Mouse (Mus musculus) neural tube, embryonic 13.5 days (tissue): ENCODE data around the gene Amn1. TPM values are rescaled to one million over a fixed set of nuclear protein-coding genes. Genes with fewer than 3 reads are reported as not detected.
"Not testable (repeated sequence)": the region's sequence is repeated elsewhere in the genome, so short reads cannot be mapped to it uniquely, and the experiment has no call there.

Experiments used
- ATAC-seq: fragments of 200-750 bp; cut with Nextera tagmentation; 2 replicates; pipeline ENCODE4 v1.8.0; 2017; ENCODE audit warnings: low read depth, mild to moderate bottlenecking, moderate TSS enrichment, moderate library complexity
- H3K27ac ChIP-seq: fragments of 300-500 bp; sonication (generic); replicated peaks from 2 replicates; pipeline ENCODE4 v1.5.1; 2015; ENCODE audit warnings: moderate library complexity, mild to moderate bottlenecking, inconsistent platforms
- H3K27me3 ChIP-seq: fragments of 300-500 bp; sonication (generic); 2 replicates; pipeline ENCODE4 v1.6.1; 2015; ENCODE audit warnings: mild to moderate bottlenecking, inconsistent platforms
- H3K36me3 ChIP-seq: fragments of 300-500 bp; sonication (generic); 2 replicates; pipeline ENCODE4 v1.6.1; 2015; ENCODE audit warnings: mild to moderate bottlenecking, inconsistent platforms
- H3K4me1 ChIP-seq: fragments of 300-500 bp; sonication (generic); replicated peaks from 2 replicates; pipeline ENCODE4 v1.6.1; 2015; ENCODE audit warnings: inconsistent platforms
- H3K4me2 ChIP-seq: fragments of 300-500 bp; sonication (generic); 2 replicates; pipeline ENCODE4 v1.6.1; 2015; ENCODE audit warnings: inconsistent platforms, mild to moderate bottlenecking, moderate library complexity
- H3K4me3 ChIP-seq: fragments of 300-500 bp; sonication (generic); 2 replicates; pipeline ENCODE4 v1.5.1; 2015; ENCODE audit warnings: mild to moderate bottlenecking, inconsistent platforms
- H3K9ac ChIP-seq: fragments of 300-500 bp; sonication (generic); 2 replicates; pipeline ENCODE4 v1.6.1; 2015; ENCODE audit warnings: moderate library complexity, mild to moderate bottlenecking, inconsistent platforms
- H3K9me3 ChIP-seq: fragments of 300-500 bp; sonication (generic); 2 replicates; pipeline ENCODE4 v1.6.1; 2016; ENCODE audit warnings: inconsistent platforms
- WGBS: fragments of 180-500 bp; shearing (Covaris S2); methylation state at CpG from one replicate; pipeline ENCODE4 v1.1.7; 2015; 5-methylcytosine and 5-hydroxymethylcytosine counted together
- polyA plus RNA-seq: library from polyadenylated mRNA; unstranded; fragments of >200 nt; fragmentation: Nextera tagmentation; extraction: Ambion mirVana; gene quantifications from 2 replicates; pipeline ENCODE4 v1.2.1, GENCODE M21; 2015

Amn1 gene
- polyA plus RNA-seq, 1 experiment from 2014 or later = 120 TPM

DNA sequence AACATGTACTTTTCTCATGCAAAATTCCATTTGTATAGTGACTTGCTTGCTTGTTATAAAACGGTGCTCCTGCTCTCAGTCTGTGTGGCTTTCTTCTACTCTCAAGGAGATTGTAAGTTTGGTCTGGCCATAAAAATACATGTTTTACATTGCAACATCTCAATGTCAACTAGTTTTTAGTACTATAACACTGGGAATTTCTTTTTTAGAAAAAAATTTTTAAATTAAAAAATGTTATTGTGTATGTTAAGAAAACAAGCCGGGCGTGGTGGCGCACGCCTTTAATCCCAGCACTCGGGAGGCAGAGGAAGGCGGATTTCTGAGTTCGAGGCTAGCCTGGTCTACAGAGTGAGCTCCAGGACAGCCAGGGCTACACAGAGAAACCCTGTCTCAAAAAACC is 58.6 kb downstream of the Amn1 start, which contains the start of gene Gm10203:
Gm10203 (plus strand) TSS at position 301 of the 400 bp plus-strand sequence.
- H3K4me1 ChIP-seq, H3K4me2 ChIP-seq, H3K36me3 ChIP-seq, H3K27me3 ChIP-seq, ATAC-seq, H3K9ac ChIP-seq, H3K27ac ChIP-seq, H3K9me3 ChIP-seq, H3K4me3 ChIP-seq: not testable (repeated sequence)
- 83% methylated on average over 8 of the region's 8 CpGs for WGBS

DNA sequence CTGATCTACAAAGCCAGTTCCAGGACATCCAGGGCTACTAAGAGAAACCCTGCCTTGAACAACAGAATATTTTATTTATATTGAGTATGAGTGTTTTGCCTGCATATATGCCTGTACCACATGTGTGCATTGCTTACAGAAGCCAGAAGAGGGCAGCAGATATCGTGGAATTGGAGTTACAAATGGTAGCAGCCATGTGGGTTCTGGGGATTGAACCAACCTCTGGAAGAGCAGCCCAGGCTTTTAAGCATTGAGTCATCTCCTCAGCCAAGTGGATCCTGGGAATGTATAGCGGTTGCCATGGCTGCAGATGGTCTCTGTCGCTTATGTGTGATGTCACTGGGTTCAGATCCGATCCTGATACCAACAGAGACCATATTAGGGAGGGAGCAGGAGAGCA is 61.8 kb downstream of the Amn1 start:
- Histone ChIP-seq H3K27me3 (no peaks in the 10 kb centered on the region), H3K27ac (no peak overlapping the region), H3K4me1 (no peaks in the 10 kb centered on the region; the same call in 1 of the 2 replicates), H3K4me2 (no peak overlapping the region), H3K9me3 (no peaks in the 10 kb centered on the region), H3K4me3 (no peak overlapping the region), H3K9ac (no peak overlapping the region), H3K36me3 (no peaks in the 10 kb centered on the region)
- no peak for ATAC-seq
- WGBS = 75% methylated on average over 4 of the region's 4 CpGs

DNA sequence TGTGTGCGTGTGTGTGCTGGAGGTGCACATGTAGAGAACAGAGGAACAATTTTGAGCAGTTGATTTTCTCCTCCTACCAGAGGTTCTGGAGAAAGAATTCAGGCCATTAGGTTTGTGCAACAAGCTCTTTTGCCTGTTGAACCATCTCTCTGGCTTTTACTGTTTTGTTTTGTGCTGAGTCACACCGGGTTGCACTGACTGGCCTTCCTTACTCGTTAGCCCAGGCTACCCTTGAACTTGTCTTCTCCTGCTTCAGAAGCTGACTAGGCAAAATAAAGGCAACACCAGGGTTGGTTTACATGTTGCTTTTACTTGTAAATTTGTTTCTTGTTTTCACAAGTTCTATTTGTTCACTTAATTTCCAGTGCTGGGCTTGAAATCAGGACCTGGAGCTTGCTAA is 65.5 kb downstream of the Amn1 start:
- Histone ChIP-seq H3K9me3 (no peaks in the 10 kb centered on the region), H3K9ac (no peak overlapping the region), H3K27me3 (no peaks in the 10 kb centered on the region), H3K36me3 (no peaks in the 10 kb centered on the region), H3K4me1 (no peaks in the 10 kb centered on the region), H3K27ac (no peak overlapping the region), H3K4me2 (no peak overlapping the region), H3K4me3 (no peak overlapping the region)
- WGBS = 86% methylated on average over 3 of the region's 3 CpGs
- no peak for ATAC-seq

DNA sequence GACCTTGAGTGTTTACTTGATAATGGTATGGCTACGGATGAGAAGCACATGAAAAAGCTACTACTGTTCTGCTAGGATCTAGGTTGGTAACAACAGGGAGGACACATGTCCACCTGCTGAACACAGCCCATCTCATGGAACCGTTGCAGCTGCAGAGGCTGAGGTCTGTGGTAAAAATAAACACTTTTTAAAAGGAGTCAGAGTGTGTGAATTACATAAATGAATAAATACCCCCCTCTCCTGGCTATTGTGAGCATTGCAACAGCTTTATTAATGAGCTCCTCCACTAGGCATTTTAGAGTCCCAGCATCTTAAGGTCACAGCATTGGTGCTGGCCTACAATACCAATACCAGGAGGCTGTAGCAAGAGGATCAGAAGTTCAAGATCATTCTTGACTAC is 68.7 kb downstream of the Amn1 start:
- Histone ChIP-seq H3K4me3 (no peak overlapping the region), H3K27me3 (no peaks in the 10 kb centered on the region), H3K9me3 (no peaks in the 10 kb centered on the region), H3K4me2 (no peak overlapping the region), H3K36me3 (no peaks in the 10 kb centered on the region), H3K27ac (no peak overlapping the region), H3K9ac (no peak overlapping the region), H3K4me1 (no peaks in the 10 kb centered on the region)
- peak; percentile 40; the same call in 1 of the 2 replicates for ATAC-seq
- WGBS = 48% methylated on average over 2 of the region's 2 CpGs

DNA sequence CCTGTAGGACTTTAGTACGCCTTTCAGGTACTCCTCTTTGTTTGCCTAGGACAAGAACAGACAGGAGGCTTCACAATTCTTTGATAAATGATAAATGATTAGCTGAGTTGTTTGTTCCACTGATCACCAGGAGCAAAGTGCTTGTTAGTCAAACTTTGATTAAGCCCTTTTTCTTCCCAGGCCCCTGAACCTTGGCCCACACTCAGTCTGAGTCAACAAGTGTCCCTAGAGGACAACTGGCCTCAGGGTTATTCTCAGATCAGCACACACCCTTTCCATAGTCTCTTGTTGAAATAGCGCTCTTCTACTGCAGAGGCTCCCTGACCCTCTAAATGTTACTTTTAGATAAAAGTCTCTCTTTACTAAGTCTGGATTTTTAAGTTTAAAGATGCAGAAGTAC is 69.6 kb downstream of the Amn1 start:
- ATAC-seq = no peak
- WGBS = 63% methylated on average over 2 of the region's 2 CpGs

DNA sequence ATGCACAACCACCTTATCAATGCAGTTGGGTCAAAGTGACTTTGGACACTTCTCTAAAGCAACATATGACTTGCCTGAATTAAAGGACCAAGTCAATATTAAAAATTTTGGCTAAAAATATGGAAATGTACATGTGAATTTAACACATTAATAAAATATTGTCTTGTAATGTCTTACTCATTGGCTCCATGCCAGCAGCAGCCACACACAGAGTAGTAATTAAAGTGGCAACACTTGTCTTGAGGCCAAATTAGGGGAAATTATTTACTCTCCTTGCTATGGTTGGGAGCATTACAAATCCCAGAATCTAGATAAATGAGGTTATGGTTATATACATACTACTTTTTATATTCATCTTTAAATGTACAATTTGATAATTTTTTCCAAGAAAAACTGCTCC is 71.5 kb downstream of the Amn1 start:
- Histone ChIP-seq H3K4me3 (no peak overlapping the region), H3K36me3 (no peaks in the 10 kb centered on the region), H3K9me3 (no peaks in the 10 kb centered on the region), H3K4me2 (no peak overlapping the region), H3K27ac (no peak overlapping the region), H3K4me1 (no peaks in the 10 kb centered on the region), H3K27me3 (no peaks in the 10 kb centered on the region), H3K9ac (no peak overlapping the region)
- ATAC-seq = no peak

More for the DNA sequence above, 69.6 kb downstream of the Amn1 start:
- no peaks in the 10 kb centered on the region for H3K9me3 ChIP-seq
- no peak overlapping the region for H3K9ac ChIP-seq
- no peaks in the 10 kb centered on the region for H3K4me1 ChIP-seq
- H3K36me3 ChIP-seq = no peaks in the 10 kb centered on the region
- no peak overlapping the region for H3K27ac ChIP-seq
- H3K27me3 ChIP-seq = no peaks in the 10 kb centered on the region
- no peak overlapping the region for H3K4me2 ChIP-seq
- H3K4me3 ChIP-seq = no peak overlapping the region

DNA sequence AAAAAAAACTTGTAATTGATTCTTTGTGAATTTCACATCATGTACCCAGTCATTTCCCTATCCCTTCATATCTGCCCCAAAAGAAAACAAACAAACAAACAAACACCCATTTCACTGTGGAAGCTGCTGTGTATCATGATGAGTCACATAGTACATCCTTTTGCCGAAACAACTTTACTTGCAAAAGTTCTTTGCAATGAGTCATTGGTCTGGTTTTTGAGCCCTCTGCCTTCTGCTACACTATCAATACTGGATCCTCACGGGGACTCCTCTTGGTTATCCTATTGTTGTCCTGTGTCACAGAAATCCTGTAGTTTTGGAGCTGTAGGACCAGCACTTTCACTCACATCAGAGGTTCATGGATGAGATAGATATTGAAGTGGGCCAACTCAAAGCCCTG is 79.6 kb downstream of the Amn1 start:
- Histone ChIP-seq H3K9ac (no peak overlapping the region), H3K9me3 (no peaks in the 10 kb centered on the region), H3K36me3 (no peaks in the 10 kb centered on the region), H3K4me2 (no peak overlapping the region), H3K27me3 (no peaks in the 10 kb centered on the region), H3K4me1 (no peaks in the 10 kb centered on the region), H3K27ac (no peak overlapping the region), H3K4me3 (no peak overlapping the region)
- 89% methylated on average over 2 of the region's 2 CpGs for WGBS
- ATAC-seq = no peak

DNA sequence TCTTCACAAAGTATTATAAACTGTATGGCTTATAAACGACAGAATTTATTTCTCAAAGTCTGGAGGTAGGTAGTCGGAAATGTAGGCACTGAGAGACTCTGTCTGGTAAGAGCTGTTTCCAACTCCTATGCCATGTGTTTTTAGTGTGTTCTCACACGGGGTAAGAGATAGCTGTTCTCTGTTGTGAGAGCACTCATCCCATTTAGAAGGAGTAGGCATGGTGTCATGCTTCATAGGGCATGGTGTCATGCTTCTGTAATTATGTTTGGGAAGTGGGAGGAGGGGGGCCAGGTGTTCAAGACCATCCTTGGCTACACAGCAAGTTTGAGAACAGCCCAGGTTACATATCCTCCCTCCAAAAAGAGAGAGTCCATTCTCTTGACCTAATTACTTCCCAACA is 80.9 kb downstream of the Amn1 start:
- Histone ChIP-seq H3K27ac (no peak overlapping the region), H3K9ac (no peak overlapping the region), H3K4me2 (no peak overlapping the region), H3K9me3 (no peaks in the 10 kb centered on the region), H3K4me3 (no peak overlapping the region), H3K36me3 (no peaks in the 10 kb centered on the region), H3K4me1 (no peaks in the 10 kb centered on the region), H3K27me3 (no peaks in the 10 kb centered on the region)
- ATAC-seq = no peak
- 83% methylated on average over 3 of the region's 3 CpGs for WGBS

Other genes with a start within 250 kb of the Amn1 start
- gene Sinhcaf, start 242.2 kb downstream of the Amn1 start, polyA plus RNA-seq = 86.2 and 102 TPM in 2 replicates
- 14.3 and 14.7 TPM in 2 replicates for gene Dennd5b, start 87.0 kb downstream of the Amn1 start, polyA plus RNA-seq
- not detected in 2 replicates for gene Gm10203, start 58.5 kb downstream of the Amn1 start, polyA plus RNA-seq
- 6.4 and 6.6 TPM in 2 replicates for gene Etfbkmt, start 48.9 kb downstream of the Amn1 start, polyA plus RNA-seq
- 31.5 and 34.6 TPM in 2 replicates for gene Resf1, start 120.7 kb upstream of the Amn1 start, polyA plus RNA-seq
- gene Bicd1, start 220.2 kb upstream of the Amn1 start, polyA plus RNA-seq = 36.4 and 37.6 TPM in 2 replicates